Mouse (Mus musculus) CH12.LX (cell line): Measurements from ENCODE around the gene Rragd.

Source experiments
- CTCF ChIP-seq, 2 experiments: IDR thresholded peaks in 1 of 2; conservative IDR thresholded peaks in 1 of 2; 2 replicates each; pipeline ENCODE4 v1.5.1; 2011 to 2012; ENCODE audit warnings: low read depth in 2 of 2, low read length in 2 of 2, improper control_type of control experiment in 1 of 2, inconsistent platforms in 1 of 2, mild to moderate bottlenecking in 1 of 2, moderate library complexity in 1 of 2
- E2F4 ChIP-seq: IDR thresholded peaks from 2 replicates; pipeline ENCODE4 v1.6.1; 2011; ENCODE audit warnings: low read depth, low read length, improper control_type of control experiment; ENCODE audit not compliant: insufficient replicate concordance
- EP300 ChIP-seq: IDR thresholded peaks from 2 replicates; pipeline ENCODE4 v1.6.1; 2011; ENCODE audit warnings: low read length, improper control_type of control experiment
- ETS1 ChIP-seq: conservative IDR thresholded peaks from 2 replicates; pipeline ENCODE4 v1.6.1; 2012; ENCODE audit warnings: low read depth, mild to moderate bottlenecking, inconsistent platforms, low read length, improper control_type of control experiment, moderate library complexity
- MAX ChIP-seq: IDR thresholded peaks from 2 replicates; pipeline ENCODE4 v1.6.1; 2011; ENCODE audit warnings: low read length, improper control_type of control experiment
- PAX5 ChIP-seq: IDR thresholded peaks from 2 replicates; pipeline ENCODE4 v1.6.1; 2012; ENCODE audit warnings: low read length, inconsistent platforms, mixed read lengths
- POLR2A ChIP-seq: IDR thresholded peaks from 2 replicates; pipeline ENCODE4 v1.6.1; 2011; ENCODE audit warnings: low read depth, mild to moderate bottlenecking, improper control_type of control experiment, low read length
- SIN3A ChIP-seq: IDR thresholded peaks from 2 replicates; pipeline ENCODE4 v1.6.1; 2012; ENCODE audit warnings: low read length, improper control_type of control experiment, inconsistent platforms

DNA sequence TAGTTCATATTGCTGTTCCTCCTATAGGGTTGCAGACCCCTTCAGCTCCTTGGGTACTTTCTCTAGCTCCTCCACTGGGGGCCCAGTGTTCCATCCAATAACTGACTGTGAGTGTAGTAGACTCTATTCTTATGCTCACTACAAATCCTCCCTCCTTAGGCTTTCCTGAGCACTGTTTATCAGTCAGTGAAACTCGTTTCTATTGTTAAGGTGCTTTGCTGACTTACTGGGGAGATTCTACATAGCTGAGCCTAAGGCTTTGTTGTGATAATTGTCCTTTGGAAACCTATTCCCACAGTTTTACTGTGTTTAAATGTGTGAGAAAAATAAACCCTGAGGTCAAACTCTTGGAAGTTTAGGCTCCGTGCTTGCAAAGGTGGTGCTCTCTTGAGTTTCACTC lies 26.4 kb upstream of the Rragd start:
- TF ChIP-seq CTCF (conservative IDR thresholded peaks at IDR 0.05 in 1 of 2, IDR thresholded peaks at IDR 0.05 in 1 of 2; ENCODE audit: low read depth in 2 of 2, low read length in 2 of 2) (no peak), E2F4 (no peak), MAX (no peak), EP300 (no peak), ETS1 (no peak), POLR2A (no peak), PAX5 (no peak), SIN3A (no peak)
